Mouse (Mus musculus): ENCODE data around the gene Casz1.

The Casz1 gene

DNA sequence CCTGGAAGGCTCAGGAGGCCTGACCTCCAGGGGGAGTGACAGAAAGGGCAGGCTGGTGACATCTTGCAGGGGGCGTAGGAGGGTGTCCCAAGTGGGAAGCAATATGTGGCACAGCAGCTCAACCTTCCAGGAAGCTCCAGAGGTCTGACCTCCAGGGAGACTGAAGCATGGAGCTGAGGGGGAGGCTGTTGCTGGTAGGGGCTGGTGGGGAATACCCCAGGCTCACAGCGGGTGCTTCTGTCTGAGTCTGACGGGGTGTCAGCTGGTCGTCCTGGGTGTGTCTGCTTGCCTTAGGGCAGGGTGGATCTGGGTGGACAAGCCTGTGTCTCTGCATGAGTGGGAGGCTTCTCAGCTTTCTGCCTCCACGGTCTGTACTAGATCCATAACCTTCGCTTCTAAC, 38.1 kb downstream of the Casz1 start:
- no peak for DNase-seq (ENCODE audit: low spot score in 2 of 2)

DNA sequence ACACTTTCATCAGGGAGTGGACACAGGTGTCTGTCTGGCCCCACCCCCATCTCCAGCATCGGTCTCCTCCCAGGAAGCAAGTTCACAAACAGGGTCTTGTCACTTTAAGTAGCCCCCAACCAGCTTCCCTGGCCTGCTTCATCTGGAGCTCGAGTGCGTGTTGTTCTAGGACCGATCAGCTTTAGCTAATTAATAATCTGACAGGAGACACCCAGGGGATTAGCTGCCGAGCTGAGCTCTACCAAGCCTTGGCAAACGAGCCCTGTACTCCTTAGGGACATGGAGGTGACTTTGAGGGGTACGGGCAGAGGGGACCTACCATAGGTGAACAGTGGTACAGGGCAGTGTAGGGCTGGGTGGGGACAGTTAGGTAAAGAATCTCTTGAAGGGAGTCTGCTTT, 40.7 kb downstream of the Casz1 start:
- DNase-seq (ENCODE audit: low spot score in 2 of 2) = no peak

- DNase-seq (ENCODE audit: low spot score in 2 of 2) = peak in 1 of 2 experiments; percentile 34
These were observed 42.0 kb downstream of the Casz1 start for GRCm38 (mm10) chr4:148846203-148846602.

DNA sequence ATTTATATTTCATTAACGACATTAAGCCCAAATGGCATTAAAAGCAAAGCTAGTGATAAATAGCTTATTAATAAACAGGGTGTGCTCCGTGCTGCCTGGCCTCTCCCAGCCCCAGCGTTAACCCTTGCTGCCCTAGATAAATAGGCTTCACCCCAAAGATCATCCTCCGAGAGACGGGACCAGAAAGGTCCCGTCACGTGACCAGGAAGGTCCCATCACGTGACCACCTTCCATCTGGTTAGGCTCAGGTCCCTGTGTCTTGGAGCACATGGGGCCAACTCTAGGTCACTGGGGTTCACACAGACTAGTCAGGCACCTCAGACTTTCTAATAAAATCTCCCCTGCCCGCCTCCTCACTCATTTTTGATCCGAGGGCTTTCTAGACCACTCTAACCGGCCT, 42.5 kb downstream of the Casz1 start:
- no peak for DNase-seq (ENCODE audit: low spot score in 2 of 2)

DNA sequence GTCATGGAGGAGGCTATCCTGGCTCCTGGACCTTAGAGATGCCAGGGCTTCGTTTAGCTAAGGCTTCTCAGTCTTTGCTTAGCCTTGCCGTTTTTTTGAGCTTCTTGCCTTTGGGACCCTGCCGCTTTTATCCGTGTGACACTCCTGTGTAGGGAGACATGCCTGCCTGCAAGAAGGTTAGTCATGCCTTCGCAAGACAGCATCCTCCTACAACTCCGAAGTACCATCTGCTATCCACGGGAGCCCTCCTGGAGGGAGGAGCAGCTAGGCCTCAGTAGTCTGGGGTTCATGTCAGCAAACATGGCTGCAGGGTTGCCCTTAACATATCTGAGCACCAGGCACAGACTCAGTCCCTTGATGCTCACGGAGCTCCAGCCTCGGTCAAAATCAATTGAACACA, 43.4 kb downstream of the Casz1 start:
- peak in 1 of 2 experiments; percentile 26 for DNase-seq (ENCODE audit: low spot score in 2 of 2)

- no peak for DNase-seq (ENCODE audit: low spot score in 2 of 2)
These were observed 45.2 kb downstream of the Casz1 start for GRCm38 (mm10) chr4:148849437-148849836.

DNA sequence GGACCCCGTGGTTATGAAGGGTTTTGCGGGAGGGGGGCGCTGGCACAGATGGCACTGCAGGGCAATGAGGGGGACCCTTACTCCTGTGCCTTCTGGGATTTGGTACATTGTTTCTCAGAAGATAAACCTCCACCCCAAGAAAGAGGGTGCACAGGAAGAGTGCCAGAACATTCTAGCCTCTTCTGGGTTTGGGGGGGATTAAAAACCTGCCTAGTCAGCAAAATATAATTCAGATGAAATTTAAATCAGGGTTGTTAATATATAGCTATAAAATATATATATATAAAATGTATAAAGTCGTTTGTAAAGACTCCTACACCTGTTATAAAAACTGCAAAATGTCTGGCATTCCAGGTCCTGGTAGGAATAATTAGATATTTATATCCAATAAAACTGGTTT, 48.8 kb downstream of the Casz1 start:
- DNase-seq (ENCODE audit: low spot score in 2 of 2) = no peak

DNA sequence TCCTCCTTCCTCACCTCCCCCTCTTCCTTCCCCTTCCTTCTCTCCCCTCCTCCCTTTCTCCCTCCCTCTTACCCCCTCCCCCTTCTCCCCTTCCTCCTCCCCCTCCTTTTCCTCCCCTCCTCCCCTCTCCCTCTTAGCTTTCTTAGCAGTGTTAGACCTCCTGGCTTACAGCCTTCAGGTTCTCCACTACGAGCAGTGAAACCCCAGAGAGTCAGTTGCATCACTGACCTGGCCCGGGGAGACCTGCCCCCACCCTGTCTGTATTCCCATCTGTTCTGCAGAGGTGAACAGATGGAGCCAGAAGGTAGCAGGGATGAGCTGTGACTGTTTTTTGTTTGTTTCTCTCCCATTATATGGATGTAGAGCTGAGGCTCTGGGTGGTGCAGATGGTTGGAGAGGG, 49.9 kb downstream of the Casz1 start:
- DNase-seq (ENCODE audit: low spot score in 2 of 2) = no peak

- no peak for DNase-seq (ENCODE audit: low spot score in 2 of 2)
These were observed 51.3 kb downstream of the Casz1 start for GRCm38 (mm10) chr4:148855527-148855926.

DNA sequence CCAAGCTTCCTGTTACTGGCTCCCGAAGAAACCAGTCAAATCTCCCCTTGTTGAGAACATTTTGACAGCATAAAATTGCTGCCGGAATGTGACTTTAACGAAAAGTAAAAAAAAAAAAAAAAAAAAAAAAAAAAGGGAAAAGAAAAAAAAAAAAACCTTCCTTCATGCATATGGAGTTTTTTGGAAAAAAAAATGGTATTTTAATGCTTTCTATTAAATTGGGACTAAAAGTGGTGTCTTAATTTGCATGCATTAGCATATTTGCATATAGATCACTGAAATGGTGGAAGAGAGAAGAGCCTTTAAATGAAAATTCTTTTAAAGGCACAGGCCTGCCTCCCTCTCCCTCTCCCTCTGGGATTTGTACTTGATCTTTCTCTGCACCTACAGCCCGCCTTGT, 52.0 kb downstream of the Casz1 start:
- DNase-seq (ENCODE audit: low spot score in 2 of 2) = no peak

DNA sequence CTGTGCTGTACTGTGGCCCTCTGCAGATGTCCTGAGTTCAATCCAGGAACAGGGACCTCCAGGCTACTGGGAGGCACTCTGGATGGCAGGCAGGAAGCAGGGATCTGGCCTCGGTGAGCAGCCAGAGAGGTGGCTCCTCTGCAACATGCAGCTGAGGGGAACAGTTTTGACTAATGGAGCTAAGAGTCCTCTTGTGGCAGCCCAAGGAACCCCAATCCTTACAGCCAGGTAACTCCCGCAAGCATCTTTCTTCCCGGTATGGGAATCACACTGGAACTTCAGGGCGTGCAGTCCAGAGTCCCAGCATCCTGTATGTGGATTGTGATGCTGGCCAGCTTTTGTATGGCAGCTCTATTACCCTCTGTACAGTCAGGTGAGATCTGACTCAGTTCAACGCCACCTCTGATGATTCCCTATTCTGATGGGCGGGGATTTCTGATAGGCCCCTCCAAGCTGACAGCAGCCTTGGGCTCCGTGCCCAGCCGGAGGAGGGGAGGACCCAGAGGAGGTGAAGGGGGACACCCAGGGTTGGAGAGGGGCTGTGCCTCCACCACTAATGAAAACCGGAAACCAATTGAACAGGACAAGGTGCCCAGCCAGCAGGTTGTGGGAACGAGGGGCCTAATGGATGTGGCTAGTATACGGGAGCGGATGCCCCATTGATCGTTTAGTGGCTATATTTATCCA, 53.3 kb downstream of the Casz1 start:
- no peak for DNase-seq (ENCODE audit: low spot score in 2 of 2)

DNA sequence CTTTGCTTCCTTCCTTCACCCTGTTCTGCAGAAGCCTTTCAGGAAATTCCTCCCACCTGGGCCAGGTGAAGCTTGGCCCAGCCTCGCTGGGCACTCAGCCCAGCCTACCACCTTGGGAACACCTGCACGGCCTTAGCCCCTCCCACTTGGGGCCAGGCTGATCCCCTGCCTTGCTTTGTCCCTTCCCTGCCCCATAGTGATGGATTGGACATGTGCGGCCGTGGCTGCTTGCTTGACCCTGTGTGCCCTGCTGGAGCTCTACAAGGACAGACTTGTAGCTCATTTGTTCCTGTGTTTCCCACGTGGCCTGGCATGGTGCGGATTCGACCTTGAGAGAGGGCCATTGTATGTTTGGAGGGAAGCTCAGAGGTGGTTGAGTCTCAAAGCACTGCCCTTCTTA, 54.0 kb downstream of the Casz1 start:
- DNase-seq (ENCODE audit: low spot score in 2 of 2) = no peak

GRCm38 (mm10) chr4:148859415-148859814, 55.2 kb downstream of the Casz1 start:
- DNase-seq (ENCODE audit: low spot score in 2 of 2) = no peak

DNA sequence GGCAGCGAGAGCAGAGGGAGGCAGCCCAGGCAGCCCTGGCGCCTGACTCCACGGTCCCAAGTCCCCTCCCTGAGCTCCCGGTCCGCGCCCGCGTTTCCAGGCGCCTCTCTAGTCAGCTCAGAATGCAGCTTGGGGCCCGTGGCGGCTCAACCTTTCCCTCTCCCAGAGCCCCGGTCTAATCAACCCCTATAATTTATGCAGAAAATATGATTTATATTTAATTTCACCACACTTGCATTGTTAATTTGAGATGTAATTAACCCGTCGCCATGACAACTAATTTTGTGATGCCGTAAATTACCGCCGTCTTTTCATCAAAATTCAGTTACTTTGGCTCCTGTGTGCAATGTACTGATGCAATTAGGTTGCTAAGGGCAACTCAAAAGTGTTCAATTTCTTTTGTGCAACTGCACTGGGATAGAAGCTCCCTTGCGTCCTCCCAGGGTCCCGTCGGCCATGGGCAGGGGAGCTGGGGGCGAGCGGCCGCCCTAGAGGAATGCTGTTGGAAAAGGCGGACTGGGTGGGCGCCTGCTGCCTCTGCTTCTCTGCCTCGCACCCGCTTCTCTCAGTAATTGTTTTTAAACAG, 55.8 kb downstream of the Casz1 start:
- no peak for DNase-seq (ENCODE audit: low spot score in 2 of 2)

- DNase-seq (ENCODE audit: low spot score in 2 of 2) = no peak
These were observed 56.4 kb downstream of the Casz1 start for GRCm38 (mm10) chr4:148860636-148861035.

GRCm38 (mm10) chr4:148866812-148867470, 62.7 kb downstream of the Casz1 start:
- no peak for DNase-seq (ENCODE audit: low spot score in 2 of 2)

DNA sequence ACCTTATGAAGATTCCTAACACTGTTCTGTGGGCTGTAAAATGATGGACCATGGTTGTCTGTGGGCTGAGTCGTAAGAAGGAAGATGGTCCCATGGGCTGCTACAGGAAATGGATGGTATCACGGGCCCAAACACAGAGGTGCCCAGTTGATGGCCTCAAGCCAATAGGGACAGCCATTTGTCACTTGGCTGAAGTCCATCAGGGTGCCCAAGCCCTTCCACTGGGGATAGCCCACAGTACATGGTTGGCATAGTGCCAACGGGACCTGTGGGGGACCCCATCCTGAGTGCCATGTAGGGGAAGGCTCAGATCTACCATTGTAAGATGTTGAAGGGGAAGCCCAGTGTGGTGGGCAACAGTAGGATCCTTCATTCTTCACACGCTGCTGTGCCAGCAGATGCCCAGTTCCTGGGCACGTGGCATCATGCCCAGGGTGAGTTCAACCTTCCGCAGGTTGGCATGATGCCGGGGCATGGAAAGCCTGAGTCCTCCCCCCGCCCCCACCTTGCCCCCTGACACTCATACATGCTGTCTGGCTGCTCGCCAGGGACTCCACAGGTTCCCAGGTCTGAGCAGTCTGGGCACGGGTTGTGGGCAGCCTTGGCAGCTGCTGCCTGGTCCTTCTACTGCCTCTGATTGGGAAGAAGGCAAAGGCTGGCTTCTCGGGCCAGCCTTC, 63.6 kb downstream of the Casz1 start:
- no peak for DNase-seq (ENCODE audit: low spot score in 2 of 2)

GRCm38 (mm10) chr4:148869566-148869965, 65.3 kb downstream of the Casz1 start:
- no peak for DNase-seq (ENCODE audit: low spot score in 2 of 2)

- no peak for DNase-seq (ENCODE audit: low spot score in 2 of 2)
These were observed 66.3 kb downstream of the Casz1 start for GRCm38 (mm10) chr4:148870496-148870895.

GRCm38 (mm10) chr4:148871751-148872334, 67.6 kb downstream of the Casz1 start:
- DNase-seq (ENCODE audit: low spot score in 2 of 2) = no peak

GRCm38 (mm10) chr4:148872372-148872771, 68.1 kb downstream of the Casz1 start:
- no peak for DNase-seq (ENCODE audit: low spot score in 2 of 2)

DNA sequence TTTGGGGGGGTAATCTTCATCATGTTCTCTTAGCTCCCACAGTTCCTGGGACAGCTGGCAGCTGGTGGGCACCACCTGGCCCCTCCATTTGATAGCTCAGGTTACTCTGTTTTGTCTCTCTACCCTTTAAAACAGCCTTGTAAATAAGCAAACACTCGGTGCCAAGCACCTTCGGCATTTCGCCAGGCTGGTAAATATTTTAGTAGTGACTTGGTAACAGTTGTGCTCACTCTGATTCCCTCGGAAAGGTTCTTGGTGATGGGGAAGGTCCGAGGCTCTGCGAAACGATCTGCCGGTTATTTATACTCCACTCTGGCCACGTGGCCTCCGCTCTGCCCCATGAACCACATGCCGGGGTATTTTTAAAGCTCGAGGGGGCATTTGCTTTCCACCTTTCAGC, 68.6 kb downstream of the Casz1 start:
- DNase-seq (ENCODE audit: low spot score in 2 of 2) = no peak

Measured in frontal cortex, postnatal 36 days (tissue).